Mouse (Mus musculus): ENCODE data around the gene Anks1. TPM values are rescaled to one million over a fixed set of nuclear protein-coding genes. Genes with fewer than 3 reads are reported as not detected.

The Anks1 gene
- polyA plus RNA-seq (2012; rRNA removed), result 33.1 and 42.5 TPM in 2 replicates

DNA sequence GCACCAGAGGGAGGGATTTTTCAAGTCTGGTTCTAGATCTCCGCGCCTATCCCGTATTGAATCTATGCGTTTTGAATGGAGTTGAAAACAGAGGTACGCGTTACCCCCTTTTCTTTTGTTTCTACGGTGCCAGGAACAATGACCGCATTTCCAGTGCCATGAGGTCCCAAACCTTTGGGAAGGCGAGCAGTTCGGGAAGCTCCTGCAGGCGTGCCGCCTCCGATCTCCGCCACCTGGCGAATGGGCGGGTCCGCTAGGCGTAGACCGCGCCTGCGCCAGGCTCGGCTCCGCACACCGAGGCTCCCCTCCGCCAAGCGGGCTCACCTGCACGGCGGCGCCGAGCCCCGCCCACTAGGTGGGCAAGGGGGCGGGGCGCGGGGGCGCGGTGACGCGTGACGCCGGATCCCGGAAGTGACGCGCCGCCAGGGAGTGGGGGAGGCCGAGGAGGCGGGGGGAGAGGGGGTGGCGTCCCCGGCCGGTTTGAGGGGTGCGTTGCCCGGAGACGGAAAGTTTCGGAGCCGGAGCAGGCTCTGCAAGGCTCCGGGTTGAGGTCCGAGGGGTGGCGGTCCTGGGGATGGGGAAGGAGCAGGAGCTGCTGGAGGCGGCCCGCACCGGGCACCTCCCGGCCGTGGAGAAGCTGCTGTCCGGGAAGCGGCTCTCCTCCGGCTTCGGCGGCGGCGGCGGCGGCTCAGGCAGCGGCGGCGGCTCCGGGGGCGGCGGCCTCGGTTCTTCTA is at the start of gene Anks1:
Gene Anks1, plus strand, starts transcription at position 419 of the 734 bp plus-strand sequence.
- DNase-seq (ENCODE audit: low read depth), result peak; percentile 46

GRCm38 (mm10) chr17:27865461-27865860 is 43.6 kb upstream of the Anks1 start:
- no peak for DNase-seq (ENCODE audit: low read depth)

DNA sequence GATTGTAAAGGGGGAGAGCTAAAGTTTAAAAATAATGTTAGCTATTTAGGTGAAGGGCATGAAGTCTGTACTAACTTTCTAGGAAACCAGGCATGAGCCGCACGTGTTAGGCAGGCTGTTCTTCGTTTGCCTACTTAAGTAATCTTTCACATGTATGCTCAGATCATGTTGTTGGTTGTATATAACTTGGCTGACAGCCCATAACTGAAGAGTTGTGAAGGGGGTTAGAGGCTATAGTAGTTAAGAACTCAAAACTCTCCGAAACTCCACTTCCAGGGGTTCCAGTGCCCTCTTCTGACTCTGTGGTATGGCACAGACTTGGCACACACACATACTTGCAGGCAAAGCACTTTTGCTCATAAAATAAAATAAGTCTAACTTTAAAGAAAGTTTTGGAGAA is 42.4 kb upstream of the Anks1 start:
- no peak for DNase-seq (ENCODE audit: low read depth)

DNA sequence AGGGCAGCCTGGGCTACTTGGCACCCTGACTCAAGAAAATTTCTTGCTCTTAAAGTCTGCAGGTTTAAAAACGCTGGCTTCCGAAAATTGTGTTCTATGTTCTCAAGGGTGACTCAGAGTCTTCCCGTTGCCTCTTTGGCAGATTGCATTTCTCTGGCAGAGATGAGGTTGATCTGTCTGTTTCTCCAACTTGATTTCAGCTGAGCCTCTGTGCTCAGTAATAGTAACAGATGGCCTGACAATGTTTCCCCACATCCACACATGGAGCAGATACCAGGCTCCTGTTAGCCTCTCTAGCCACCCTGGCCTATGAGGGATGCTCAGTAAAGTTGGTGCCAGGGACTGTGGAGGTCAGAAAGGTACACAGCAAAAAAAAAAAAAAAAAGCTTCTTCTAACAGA is 37.3 kb upstream of the Anks1 start:
- no peak for DNase-seq (ENCODE audit: low read depth)

- DNase-seq (ENCODE audit: low read depth), result no peak
Measured at GRCm38 (mm10) chr17:27873583-27873982, 35.5 kb upstream of the Anks1 start.

- DNase-seq (ENCODE audit: low read depth), result no peak
Measured at GRCm38 (mm10) chr17:27874510-27874909, 34.6 kb upstream of the Anks1 start.

DNA sequence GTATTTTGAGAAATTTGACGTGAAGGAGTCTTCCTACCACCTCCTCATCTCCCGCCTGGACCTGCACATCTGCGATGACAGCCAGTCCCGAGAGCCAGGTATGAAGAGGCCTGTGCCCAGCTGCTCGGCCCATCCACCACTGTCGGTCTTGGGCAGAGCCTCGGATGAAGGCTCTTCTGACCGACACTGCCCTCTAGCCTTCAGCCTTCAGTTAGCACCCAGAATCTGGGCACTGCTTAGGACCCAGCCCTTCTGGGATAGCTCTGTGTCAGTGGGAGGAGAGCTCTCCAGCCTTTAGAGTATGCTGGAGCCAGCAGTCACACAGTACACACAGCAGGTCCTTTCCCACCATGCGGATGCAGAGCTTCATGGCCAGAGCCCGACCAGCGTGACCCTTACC is 27.6 kb upstream of the Anks1 start:
- no peak for DNase-seq (ENCODE audit: low read depth)

GRCm38 (mm10) chr17:27883129-27883528 is 26.0 kb upstream of the Anks1 start:
- peak; percentile 94 for DNase-seq (ENCODE audit: low read depth)

GRCm38 (mm10) chr17:27883994-27884393 is 25.1 kb upstream of the Anks1 start:
- DNase-seq (ENCODE audit: low read depth), result no peak

DNA sequence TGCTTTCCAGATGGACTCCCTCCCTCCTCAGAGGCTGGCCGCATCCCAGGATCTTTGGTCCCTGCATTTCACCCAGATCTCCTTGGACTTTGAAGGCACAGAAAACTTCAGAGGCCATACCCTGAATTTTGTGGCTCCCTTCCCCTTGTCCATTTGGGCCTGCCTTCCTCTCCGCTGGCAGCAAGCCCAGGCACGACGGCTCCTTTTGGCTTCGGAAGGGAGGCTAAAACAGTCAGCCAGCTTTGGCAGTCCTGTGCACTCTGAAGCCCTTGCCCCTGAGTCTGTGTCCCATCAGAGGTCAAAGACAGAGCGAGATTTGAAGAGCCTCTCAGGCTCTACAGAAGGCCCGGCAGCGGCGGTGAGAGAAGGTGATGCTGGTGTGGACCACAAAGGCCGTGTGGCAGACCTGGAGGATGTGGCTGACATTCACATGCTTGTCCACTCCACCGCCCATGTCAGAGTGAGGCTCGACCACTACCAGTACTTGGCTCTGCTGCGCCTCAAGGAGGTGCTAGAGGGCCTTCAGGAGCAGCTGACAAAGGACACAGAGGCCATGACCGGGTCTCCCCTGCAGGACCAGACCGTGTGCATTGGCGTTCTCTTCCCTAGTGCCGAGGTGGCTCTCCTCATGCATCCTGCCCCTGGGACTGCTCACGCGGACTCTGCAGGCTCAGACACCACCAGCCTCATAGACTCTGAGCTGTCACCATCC is 22.5 kb upstream of the Anks1 start:
- no peak for DNase-seq (ENCODE audit: low read depth)

- DNase-seq (ENCODE audit: low read depth), result peak; percentile 41
Measured at GRCm38 (mm10) chr17:27907512-27908205, 1.4 kb upstream of the Anks1 start.

DNA sequence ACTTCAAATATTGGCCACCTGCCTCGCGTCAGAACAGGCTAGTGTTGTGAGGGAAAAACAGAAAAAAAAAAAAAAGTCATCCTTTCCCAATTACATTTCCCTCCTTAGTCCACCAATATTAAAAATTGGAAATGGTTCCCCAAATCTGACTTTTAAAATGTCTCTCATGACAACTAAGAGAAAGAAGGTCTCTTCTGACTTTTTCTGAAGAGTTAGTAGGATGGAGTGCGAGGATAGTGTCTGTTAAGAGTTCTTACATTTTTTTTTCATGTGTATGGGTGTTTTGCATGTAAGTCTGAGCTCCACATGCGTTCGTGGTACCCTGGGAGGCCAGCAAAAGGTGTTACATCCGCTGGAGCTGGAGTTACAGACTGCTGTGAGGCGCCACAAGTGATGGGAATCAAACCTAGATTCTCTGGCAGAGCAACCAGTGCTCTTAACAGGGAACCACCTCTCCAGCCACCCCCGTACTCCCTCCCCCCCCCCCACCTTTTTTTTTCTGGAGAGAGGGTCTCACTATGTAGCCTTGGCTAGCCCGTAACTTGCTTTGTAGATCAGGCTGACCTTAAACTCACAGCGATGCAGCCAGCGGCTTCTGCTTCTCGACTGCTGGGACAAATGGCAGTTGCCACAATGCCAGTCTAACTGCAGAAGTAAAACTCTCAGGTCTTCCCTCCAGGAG is 759 bp upstream of the Anks1 start:
- no peak for DNase-seq (ENCODE audit: low read depth)

GRCm38 (mm10) chr17:27909622-27910500 is 755 bp downstream of the Anks1 start, which contains the start of gene Taf11:
Gene Taf11 (minus strand): TSS chr17:27909844.
- DNase-seq (ENCODE audit: low read depth), result no peak

- DNase-seq (ENCODE audit: low read depth), result no peak
Measured at GRCm38 (mm10) chr17:27911371-27911770, 2.3 kb downstream of the Anks1 start.

DNA sequence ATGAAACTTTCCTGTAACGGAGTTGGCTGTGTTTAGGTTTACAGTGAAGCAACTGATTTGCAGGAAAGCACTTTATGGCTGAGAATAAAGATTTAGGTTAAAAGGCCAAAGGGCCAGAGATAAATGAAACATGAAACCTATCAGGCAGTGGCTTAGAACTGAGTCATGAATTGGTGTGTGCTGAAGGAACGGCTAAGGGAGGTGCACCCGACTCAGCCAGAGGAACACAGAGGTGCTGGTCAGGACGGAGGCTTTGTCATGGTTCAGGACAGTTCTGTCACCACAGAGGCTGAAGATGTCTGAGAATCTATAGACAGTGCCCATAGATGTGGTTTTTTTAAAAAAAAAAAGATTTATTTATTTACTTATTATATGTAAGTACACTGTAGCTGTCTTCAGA is 5.6 kb downstream of the Anks1 start:
- no peak for DNase-seq (ENCODE audit: low read depth)

DNA sequence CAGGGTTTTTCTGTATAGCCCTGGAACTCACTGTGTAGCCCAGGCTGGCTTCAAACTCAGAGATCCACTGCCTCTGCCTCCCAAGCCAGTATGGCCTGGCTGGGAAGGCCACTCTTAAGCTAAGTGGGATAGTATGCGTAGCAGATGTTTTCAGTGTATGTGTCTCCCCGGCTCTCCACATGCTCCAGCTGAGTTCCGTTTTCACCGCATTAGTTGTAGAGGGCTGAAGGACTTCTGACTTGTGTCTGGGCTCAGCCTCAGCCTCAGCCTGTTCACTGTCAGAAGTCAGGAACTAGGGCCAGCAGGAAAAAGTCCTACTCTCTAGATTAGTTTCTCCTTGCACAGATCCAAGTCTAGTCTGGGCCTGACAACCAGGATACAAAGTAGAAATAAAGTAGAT is 7.3 kb downstream of the Anks1 start:
- DNase-seq (ENCODE audit: low read depth), result no peak

GRCm38 (mm10) chr17:27920676-27921075 is 11.6 kb downstream of the Anks1 start:
- DNase-seq (ENCODE audit: low read depth), result no peak

DNA sequence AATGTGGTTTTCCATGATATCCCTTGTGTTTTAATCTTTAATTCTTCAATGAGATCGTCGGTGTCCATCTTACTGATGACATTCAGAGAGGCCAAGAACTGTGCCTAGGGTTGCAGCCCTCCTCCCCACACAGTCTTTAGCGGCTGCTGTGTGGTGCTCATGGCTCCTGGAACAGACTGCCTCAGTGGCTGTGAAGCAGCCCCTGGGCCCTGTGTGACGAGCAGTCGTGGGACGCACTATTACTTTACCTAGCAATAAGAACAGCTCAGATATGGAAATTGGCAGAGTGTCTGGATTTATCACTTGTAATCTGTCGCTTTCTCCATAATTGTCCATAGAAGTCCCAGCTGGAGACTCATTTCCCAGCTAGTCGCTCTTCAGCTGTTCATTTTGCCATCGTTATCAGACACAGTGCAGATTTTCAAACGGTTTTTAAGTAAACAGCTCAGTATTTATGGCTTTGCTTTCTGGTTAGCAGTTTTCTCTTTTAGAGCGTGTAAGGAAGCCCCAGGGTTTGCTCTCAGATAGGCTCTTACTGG is 13.1 kb downstream of the Anks1 start:
- DNase-seq (ENCODE audit: low read depth), result no peak

GRCm38 (mm10) chr17:27925054-27925453 is 15.9 kb downstream of the Anks1 start:
- no peak for DNase-seq (ENCODE audit: low read depth)

DNA sequence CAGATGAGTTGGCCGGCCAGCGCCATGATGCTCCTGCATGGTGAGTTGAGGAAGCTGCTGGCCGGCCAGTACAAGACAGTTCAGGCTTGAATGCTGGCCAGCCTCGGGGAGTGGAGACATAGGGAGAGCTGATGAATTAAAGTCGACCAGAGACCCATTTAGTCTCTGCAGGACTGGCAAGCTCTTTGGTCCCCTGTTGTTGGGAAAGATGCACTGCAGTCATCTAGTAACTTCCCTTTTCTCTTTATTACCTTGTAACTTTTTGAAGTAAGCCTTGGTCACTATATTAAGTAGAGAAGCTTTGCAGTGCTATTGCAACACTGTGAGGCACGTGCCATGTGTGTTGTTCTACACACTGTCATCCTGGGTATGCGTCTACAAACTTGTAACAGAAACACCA is 16.4 kb downstream of the Anks1 start:
- DNase-seq (ENCODE audit: low read depth), result no peak

DNA sequence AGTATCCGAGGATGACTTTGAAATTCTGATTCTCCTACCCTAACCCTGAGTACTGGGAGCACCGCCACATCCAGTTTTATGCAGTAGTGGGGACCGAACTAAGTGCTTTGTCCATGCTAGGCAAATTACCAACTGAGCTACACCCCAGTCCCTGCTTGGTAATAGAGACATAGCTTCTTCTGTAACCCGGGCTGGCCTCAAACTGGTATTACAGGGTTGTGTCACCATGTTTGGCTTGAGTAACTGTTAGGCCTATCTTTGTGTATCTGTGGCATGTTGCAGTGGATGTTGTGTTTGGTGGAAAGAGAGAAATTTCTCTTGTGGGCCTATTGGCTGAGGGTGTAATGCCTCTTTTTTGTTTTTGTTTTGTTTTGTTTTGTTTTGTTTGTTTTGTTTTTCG is 21.2 kb downstream of the Anks1 start:
- peak; percentile 65 for DNase-seq (ENCODE audit: low read depth)

Measured in gonadal fat pad, adult 2 months (tissue).